Mouse (Mus musculus) kidney, adult 2 months (tissue): Measurements from ENCODE around the gene B3gnt2.

Experiments
- CTCF ChIP-seq: fragments of 200-500 bp; conservative IDR thresholded peaks from 2 replicates; pipeline ENCODE4 v1.5.1; 2011; ENCODE audit warnings: low read depth, mild to moderate bottlenecking, control low read depth, low read length, moderate library complexity, mixed read lengths; ENCODE audit not compliant: insufficient read depth, insufficient read length
- POLR2A ChIP-seq: fragments of 200-500 bp; IDR thresholded peaks from one replicate; pipeline ENCODE4 v1.6.1; 2011; ENCODE audit warnings: low read depth, low read length, control low read depth

- no peak for TF ChIP-seq CTCF
- TF ChIP-seq POLR2A: no peak
Measured at GRCm38 (mm10) chr11:22906453-22906865, 45.7 kb upstream of the B3gnt2 start.
